Mouse (Mus musculus): ENCODE measurements at regions not wholly inside any gene's neighbourhood (a gene's known extent, or its start where the extent isn't known, plus 50 kb on each side); places are given as distances from the start of the nearest gene placed in this dataset.
"Not testable (repeated sequence)": the region's sequence is repeated elsewhere in the genome, so short reads cannot be mapped to it uniquely, and the experiment has no call there.

DNA sequence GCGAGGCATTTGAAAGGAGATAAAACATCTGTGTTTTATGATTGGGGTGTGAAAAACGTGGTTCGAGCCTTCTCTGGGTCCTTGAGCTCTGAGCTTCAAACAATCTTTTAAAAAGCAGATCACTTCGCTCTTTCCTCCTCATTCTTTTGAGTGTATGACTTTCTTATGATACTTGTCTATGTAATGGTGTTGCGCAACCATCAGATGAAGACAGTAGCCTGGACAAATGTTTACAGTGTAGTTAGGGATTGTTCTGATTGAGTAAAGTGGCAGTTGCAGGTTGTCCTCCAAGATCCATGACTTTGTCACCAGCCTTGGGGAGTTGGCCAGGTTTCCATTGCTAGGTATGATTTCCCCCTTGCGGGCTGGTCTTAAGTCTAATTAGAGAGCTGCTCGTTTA is 116.1 kb upstream of the Pfn2 start:
- no peak for DNase-seq

DNA sequence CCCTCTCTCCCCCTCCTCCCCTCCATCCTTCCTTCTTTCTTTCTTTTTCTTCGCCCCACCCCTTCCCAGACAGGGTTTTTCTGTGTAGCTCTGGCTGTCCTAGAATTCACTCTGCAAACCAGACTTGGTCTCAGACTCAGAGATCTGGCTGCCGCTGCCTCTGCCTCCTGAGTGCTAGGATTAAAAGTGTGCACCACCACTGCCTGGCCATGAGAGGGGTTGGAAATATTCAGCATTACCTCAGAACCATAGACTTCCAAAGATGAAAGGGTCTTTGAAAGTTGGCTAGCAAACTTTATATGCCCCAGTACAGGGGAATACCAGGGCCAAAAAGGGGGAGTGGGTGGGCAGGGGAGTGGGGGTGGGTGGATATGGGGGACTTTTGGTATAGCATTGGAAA is 122.7 kb upstream of the Pfn2 start:
- DNase-seq, result not testable (repeated sequence)

DNA sequence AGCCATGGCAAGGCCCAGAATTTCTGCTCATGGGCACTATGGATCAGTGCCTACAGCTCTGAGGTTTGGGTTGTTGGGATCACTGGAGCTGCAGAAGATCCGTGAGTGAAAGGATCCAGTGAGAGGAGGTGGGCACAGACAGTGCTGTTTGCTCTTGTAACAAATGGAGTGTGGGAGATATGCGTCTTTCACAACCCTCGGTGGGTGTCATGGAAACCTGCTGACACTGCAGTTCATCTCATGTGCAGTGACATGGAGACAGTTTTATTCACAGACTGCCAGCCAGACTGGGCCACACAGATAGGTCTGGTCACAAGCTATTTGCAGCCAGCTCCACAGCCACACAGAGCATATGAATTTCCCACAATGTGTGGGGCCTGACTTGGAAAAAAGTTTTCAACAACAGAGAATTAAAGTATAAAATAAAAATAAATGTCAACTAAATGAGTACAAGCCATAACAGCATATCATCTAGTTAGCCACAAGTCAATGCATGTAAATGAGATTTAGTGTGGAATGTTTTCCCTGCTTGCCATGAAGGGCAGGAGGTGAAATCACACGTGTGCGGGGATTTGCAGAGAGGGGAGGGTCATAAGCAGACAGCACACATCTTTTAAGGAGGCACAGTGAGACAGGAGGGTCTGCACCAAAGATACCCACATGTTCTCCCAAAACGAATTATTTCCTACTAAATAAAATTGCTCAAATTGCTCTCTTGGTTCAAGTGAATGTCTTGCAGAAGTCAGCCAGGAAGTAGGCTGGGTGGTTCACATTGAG is 124.8 kb upstream of the Pfn2 start:
- no peak for DNase-seq

DNA sequence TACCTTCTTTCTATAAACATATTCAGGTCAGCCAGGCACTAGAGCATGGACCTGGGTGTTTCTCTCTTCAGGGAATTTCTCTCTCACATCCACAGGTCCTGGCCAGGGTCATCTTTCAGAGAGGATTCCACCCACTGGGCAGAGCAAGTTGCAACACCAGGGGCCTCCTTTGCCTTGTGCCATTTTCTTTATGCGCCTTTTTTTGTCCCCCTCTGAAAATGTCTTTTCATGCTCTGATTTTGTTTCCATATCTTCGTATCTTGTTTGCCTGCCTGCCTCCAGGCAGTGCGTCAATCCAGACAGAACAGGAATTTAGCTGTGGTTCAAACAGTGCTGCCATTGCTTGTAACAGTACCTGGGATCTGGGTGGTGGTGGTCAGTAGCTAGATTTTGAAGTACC is 125.7 kb upstream of the Pfn2 start:
- no peak for DNase-seq

DNA sequence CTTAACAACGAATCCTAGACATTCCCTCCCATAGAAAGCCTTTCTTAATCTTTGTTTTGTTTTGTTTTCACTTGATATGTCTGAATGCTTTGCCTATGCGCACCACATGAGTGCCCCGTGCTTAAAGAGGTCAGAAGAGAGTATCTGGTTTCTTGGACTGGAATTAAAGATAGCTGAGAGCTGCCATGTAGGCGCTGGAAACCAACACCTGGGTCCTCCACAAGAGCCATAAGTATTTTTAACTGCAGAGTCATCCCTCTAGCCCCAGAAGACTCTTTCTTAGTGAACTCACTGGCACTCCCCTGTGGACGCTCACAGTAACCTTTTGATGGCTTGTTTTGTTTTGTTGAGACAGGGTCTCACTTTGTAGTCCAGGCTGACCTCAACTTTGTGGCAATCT is 127.5 kb upstream of the Pfn2 start:
- no peak for DNase-seq

DNA sequence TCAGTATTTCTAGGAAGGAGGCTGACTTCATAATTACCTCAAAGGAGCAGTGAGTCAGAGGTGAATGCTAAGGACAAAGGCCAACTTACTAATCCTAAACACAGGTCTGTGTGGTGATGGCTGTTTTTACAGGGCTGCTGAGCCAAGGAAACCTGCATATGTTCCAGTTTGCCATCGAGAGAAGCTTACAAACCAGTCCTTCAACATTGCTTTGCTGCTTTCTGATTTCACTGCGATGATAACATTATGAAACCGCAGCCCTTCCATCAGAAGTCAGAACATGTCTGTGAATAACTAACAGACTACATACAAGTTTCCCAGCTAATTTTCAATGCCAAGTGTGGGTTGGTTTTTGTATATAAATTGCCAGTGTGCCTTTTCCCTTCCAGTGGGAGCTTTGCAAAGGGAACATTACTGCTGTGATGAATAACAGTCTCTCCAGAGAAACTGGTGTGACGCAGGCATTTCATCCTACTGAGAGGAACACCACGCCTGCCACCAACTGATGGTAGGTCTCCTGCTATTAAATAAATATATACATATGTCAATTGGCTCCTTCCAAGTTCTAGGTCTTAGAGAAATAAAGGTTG is 128.9 kb upstream of the Pfn2 start:
- DNase-seq, result no peak

DNA sequence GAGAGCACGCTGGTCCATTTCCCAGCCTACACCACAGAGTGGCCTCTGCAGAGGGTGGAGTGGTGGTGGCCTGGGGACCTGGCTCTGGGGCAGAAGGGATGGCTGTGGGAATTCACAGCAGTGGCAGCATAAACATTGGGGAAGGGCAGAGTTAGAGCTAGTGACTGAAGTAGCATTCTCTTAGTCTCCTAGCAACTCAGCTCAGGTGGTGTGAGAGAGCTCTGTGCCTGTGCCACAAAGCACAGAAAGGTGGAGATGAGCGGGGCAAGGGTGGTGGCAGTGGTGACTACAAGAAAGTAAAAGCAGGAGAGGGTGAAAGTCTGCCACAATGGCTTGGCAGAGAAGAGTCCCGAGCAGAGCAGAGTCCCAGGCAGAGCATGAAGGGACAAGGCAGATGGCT is 140.3 kb upstream of the Pfn2 start:
- DNase-seq, result no peak

DNA sequence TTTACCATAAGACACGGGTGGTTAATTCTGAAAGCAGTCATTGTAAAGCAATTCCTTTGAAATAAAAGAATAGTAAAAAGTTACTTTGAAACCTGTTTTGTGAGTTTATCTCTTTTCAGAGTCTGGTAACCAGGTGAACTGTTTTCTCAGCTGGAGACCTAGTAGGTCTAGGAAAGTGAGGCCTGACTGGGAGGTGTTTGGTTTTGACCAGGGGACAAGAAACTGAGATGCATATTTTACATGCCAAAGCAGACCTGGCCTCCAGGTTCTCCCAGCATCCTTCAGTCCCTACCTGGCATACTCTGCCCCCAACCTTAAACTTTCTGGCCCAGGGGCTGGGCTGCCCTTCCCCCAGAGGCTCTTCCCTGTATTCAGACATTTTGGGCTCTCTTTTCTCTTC is 142.9 kb upstream of the Pfn2 start:
- DNase-seq, result no peak

DNA sequence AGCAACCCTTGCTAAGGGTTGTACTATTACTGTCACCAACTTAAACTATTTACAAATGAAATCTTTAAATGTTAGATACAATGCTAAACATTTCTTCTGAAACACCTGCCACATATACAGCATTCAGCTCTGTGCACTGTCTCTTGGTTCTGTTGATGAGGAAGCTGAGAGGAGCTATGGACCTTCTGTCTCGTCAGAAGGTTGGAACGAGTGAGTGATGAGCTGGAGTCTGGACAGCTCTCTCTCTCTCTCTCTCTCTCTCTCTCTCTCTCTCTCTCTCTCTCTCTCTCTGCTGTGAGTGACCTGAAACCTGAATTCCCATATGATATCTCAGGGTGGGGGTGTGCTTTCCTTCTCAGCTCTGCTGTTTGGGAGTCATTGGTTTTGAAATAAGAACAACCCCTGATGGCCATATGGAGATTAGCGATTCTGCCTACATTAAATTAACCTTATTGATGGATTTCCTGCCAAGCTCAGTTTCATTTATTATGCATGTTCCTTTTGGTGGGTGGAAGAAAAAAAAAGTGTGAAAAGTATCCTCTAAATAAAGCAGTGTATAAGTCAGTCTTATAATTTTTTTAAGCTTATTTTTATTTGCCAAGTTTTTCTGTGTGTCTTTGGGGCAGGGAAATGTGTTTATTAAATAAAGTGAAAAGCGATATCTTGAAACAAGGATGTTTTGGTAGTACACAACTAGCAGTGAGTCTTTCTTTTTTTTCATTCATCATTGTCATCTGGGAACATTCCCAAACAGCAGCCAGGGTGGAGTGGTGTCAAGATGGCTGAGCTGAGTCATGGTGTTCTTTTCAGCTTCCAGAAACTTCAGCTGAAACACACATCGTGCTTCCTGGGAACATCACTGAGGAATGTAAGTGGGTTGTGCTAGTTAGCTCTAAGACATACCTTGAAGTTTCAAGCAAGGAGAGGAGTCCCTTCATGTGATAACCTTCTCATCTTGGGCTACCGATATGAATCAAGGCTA is 150.5 kb upstream of the Pfn2 start:
- no peak for DNase-seq

DNA sequence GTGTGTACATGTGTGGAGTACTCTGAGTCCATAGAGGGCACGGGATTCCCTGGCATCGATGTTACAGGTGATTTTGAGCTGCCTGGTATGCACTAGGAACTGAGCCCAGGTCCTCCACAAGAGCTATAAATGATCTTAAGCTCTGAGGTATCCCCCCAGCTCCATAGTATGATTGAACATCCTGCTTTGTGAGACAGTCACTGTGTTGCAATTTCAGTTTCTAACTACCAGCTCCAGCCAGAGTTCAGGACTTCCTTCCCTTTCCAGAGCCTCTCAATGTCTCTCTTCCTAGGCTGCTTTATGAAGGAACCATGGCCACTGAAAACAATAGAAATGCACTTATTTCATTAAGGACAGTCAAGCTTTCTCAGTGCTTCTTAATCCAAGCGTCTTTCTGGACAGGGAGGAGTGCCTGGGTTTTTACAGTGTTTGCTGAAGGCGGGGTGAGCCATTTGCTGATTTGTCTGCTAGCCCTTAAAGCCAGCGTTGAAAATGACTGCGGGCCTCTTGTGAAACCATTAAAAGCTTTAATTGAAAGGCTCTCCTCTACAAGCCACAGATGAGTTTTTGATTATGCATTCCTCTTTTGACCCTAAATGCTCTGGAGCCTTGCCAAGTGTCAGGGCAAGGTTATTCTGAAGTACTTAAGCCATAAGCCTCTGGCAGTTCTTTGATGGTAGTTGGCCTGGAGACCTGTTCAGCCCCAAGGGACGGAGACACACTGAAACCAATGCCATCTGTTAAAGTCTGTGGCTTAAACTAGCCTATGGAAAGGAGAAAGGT is 155.1 kb upstream of the Pfn2 start:
- DNase-seq, result no peak

DNA sequence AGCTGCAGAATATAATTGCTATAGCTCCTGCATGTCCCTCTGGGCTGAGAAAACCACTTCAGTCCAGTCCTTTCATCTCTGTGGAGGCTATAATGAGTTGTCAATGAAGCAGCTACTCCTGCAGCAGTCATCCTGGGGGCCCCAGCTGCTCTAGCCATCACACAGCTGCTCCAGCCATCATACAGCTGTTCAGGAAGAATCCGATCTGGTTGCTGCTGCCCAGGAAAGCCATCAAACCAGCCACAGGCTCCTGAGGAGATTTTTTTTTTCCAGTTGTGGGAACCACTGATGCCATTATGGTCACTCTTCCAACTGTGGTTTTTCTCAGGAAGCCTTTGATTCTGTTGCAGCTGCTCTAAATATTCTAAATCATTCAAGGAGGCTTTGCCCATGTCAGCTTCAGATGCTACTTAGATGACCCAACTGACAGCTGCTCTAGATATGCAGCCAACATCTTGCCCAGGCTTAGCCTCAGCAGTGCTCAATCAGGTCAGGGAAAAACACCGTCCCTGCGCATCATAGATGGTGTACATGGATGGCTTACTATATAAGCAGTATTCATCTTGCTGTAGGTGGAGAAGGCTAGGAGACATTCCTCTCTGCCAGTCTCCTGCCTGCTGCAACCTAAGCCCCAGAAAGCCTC is 177.0 kb upstream of the Pfn2 start:
- DNase-seq, result no peak

DNA sequence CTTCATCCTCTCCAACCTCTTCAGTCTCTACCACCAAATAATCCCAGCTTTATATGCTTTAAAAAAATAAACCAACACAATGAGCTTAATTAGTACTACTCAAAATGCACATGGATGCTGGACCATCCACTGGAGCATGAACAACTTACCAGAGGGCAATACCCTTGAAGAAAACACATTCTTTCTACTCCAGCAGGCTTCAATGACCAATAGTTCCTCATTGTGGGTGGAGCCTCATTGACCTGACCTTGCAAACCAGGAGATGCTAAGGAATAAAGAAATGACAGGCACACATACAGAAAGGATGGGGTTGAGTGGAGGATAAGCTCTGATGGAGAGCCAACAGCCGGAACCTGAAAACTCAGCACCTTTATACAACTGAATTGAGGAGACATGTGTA is 201.7 kb upstream of the Pfn2 start:
- no peak for DNase-seq

DNA sequence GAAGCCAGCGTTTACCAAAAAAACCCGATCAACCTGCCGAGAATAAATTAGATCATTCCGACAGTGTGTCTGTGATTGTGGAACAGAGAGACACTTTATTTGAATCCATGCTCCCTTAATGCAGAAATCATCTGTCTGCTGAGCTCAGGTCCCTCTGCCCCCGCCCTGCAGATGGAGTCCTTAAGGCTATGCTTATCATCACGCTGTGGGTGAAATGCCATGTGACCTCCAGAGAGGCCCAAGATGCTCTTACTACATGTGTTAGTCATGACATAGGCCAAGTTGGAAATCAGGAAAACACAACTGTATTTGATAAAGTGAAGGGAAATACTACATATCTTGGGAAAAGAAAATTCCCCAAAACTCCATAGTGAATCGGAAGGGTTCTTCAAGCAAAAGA is 206.8 kb upstream of the Pfn2 start:
- DNase-seq, result no peak

DNA sequence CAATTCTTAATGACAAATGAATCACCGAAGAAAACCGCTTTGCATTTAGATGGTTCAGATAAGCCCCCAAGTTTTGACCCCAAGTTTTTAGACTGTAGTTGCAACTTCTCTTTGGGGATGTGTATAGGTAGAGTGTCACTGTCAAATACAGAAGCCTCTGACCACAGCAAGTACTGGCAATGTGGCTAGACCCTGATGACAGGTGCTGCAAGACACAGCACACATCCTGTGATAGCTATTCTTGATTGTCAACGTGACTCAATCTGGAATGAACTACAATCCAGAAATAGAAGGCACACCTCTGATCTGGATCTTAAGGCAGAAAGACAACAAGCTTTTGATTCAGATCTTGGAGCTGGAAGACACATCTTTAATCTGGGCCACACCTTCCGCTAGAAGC is 207.3 kb upstream of the Pfn2 start:
- no peak for DNase-seq

DNA sequence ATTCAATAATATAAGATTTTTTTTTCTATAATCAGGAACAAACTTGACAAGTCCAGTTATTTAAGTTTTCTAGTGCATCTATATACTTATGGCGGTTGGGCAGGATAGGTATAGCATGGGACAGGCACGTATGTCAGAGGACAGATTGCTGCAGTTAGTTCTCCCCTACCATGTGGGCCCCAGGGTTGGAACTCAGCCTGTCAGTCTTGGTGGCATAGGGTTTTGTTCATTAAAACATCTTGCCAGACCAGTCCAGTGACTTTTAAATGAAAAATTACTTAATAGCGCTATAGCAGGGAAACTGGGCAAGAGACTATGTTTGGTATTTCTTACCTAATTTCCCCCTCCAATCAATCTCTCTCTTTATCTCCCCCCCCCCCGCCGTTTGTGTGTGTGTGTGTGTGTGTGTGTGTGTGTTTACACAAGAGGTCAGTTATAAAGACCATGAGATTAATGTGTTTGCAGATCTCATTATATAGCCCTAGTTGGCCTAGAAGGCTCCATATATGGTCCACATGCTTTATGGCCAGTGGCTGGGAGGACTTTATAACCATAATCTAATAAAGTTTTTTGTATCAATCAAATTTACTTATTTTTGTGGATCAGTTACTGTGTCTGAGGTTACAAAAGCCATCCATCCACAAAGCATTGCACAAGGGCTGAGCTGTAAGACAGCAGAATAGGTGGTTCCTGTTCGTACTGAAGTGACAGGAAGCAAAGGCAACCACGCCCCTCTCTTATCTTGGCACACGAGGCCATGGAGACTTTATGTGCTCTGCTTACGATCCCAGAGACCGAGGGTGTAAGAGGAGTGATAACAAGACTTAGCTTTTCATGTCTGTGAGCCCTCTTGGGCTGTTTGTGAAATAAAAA is 208.5 kb upstream of the Pfn2 start:
- DNase-seq, result no peak

DNA sequence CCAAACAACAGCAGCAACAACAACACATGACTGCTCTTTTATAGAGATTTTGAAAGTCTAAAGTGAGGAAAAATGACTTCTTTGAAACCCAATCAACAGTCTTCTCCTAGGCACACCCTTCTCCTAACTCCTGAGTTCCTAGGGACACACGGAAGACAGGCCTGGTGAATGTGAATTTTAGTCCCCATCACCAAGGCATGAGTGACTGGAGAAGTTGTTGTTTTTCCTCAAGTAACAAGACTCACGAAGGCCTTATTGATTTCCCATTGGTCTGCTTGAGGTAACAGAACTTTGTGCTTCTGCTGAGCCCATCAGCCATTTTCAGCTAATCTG is 209.2 kb upstream of the Pfn2 start:
- DNase-seq, result no peak

DNA sequence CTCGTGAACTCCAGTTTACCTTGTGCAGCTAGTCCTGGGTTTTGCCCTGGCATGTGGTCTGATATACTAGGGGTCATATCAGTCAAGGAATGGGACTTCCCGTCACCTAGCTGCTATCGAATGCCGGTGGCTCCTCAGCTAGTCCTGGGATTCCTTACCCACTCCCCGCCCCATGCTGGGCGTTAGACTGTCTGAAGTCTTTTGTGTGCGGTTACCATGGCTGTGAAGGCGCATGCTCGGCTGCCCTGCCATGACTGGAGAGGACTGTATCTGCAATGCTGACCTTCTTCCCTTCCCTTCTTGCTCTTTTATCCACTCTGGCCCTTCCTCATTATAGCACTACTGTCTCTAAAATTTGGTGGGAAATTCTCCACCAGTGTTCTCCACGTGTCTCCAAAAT is 210.3 kb upstream of the Pfn2 start:
- DNase-seq, result no peak

DNA sequence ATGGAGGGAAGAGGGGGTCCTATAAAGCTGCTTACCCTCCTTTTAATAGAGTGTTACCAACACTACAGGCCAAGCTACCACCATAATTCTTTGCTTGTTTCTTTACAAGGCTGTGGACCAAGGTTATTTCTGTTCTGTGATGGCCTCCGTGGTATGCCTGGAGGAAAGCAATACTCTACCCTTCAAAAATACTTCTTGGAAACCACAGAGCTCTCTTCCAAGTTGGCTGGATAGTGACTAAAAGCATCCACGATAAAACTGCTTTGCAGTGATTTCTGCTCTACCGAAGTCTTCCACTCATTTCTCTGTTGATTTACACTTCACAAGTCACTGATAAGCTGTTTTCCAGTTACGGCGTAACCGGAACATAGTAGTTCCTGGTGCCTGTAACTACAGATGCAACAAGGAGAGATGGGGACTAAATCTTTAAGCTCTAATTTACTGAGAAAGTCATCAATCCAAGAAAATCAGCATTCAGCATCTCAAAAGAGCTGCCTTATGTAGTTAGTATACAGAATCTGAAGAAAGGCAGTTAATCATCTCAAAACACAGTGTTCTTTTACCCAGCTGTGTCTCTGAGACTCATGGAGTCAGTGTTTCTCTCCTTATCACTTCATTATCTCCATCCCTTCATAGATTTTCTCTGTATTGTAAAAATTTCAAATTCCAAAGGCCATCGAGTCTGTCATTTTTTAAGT is 216.1 kb upstream of the Pfn2 start:
- no peak for DNase-seq

DNA sequence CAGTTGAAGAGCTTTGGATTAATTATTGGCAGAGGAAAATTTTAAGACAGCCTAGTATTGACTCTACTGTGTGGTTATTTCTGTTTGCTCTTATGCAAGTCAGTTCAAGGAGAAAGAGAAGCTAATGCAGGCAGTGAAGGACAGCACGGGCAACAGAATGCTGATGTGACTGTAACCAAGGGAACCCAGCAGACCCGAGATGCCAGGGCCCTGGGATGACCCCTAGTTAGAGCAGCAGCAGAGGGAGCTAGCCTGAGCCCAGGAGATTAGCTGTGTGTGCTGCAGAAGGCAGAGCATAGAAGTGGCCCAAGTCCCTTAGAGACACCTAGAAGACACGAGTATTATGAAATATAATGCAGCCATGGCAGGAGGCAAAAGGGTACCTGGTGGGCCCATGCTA is 223.7 kb upstream of the Pfn2 start:
- no peak for DNase-seq

DNA sequence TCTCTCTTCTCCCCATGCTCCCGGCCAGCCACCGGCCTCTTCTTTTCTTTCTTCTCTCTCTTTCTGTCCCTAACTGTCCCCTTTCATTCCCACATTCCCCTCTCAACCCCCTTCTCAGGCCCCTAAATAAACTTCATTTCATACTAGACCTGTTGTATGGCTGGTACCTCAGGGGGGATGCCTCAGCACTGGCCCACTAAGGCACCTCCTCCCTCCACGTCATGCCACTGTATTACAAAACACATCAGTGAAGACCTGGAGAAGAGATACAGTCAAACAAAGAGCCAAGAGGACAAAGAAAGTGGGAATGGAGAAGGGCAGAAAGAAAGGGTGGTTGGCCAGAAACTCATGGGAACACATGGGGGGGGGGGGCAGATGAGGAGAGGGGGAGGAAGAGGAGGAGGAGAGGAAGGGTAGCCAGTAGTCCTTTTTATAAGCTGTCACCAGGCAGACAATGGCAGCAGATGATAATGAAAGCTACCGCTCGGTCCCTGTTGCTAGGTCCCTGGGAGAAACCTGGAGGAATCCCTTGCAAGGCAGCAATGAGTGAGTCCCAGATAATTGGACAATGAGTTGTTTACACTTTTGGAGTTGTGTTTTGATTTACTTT is 224.5 kb upstream of the Pfn2 start:
- DNase-seq, result no peak
